Mouse (Mus musculus) adrenal gland, postnatal 0 days (tissue): ENCODE measurements around the gene Lingo3. TPM values are rescaled to one million over a fixed set of nuclear protein-coding genes. Genes with fewer than 3 reads are reported as not detected.

Experiments used
- microRNA-seq: library from miRNA; unstranded; fragments of <30 nt; microRNA quantifications from one replicate; pipeline ENCODE4, GENCODE M21; 2016; ENCODE audit warnings: borderline replicate concordance; ENCODE audit not compliant: insufficient number of aligned reads
- polyA plus RNA-seq: library from polyadenylated mRNA; unstranded; fragments of >200 nt; fragmentation: Nextera tagmentation; extraction: Ambion mirVana; gene quantifications from 2 replicates; pipeline ENCODE4 v1.2.1, GENCODE M21; 2015

Lingo3 gene
- 0.48 and 0.68 TPM in 2 replicates for polyA plus RNA-seq

DNA sequence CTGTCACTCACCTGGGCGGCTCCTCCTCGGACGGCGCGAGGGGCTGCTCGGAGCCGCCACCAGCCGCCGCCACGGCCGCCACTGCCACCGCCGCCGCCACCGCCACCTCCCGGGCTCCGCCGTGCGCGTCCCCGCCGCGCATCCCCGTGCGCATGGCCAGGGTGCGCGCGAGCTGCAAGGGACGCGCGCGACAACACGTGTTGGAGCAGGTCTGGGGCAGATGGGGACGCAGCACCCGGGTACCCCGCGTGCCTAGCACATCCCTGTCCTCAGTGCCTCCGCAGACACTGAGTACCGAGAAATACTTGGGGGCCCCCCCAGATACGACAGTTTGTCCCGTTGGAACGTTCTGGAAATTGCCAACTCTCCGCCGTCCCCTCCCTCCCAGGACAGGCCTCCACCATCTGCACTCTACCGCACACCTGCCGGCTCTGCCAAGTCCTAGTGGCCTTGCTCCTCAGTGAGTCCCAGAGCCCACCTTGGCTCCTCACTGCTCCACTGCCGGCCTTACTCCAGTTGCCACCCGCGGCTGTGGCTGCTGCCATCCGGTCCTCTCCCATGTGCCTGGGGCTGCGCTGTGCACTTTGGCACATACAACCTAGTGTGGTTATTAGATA lies at the start of gene Lingo3:
Gene Lingo3 (minus strand): TSS at position 109 of the 617 bp plus-strand sequence.

DNA sequence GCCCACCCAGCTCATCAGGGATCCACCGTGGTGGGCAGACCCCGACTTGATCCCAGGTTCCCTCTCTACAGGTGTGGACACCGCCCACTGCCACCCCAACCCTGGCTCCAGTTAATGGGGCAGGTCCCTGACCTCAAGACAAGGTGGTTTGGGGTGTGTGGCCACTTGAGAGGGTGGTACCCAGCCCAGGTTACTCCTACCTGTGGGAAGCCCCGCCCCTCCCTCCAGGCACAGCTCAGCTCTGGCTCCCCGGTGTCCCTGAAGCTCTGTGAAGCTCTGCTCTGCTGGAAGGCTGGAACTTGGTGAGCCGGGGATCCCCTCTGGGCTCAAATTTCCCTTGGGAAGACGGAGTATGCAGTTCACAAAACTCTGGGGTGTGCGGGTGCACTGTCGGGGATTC lies 27.7 kb upstream of the Lingo3 start, which contains the start of gene Tmprss9:
Gene Tmprss9 (plus strand): TSS at position 268 of the 400 bp plus-strand sequence.

DNA sequence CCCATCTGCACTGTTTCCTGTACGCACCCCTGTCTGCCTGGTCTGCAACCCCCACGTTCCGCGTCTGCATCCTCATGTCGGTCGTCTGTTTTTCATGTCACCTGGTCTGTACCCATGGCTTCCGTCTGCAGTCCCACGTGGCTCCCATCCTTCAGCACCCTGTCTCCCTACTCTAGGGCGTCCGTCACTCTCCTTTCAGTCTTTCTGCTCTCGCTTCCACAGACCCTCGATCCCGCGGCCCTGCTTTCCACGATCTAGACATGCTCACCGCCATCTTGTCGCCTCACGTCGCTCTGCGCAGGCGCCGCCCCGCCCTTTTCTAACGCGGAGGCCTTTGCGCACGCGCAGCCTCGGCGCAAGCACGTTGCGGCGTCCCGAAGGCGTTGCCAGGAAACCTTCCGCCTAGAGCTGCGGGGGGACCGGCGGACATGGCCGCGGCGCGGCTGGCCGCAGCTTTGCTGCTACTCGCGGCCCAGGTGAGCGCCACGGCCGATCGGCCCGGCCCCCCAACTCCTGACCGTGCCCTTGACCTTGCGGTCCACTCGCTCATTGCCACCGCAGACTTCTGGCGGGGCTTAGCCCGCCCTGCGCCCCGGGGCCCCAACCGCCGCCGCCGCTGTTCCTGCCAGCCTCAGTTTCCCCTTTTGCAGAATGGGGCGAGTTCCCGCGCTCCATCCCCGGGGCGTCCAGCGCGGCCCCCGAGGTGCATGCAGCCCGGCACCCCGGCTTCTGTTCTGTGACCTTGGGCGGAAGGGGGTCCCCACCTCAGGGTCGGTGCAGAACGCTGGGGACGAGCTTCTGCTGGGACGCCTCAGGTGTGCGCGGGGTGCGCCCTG lies 11.3 kb upstream of the Lingo3 start, which contains the start of the genes Lsm7 and Sppl2b:
Gene Lsm7 (minus strand): TSS at position 297 of the 836 bp plus-strand sequence.
Gene Sppl2b (plus strand): TSS at position 363 of the 836 bp plus-strand sequence.

DNA sequence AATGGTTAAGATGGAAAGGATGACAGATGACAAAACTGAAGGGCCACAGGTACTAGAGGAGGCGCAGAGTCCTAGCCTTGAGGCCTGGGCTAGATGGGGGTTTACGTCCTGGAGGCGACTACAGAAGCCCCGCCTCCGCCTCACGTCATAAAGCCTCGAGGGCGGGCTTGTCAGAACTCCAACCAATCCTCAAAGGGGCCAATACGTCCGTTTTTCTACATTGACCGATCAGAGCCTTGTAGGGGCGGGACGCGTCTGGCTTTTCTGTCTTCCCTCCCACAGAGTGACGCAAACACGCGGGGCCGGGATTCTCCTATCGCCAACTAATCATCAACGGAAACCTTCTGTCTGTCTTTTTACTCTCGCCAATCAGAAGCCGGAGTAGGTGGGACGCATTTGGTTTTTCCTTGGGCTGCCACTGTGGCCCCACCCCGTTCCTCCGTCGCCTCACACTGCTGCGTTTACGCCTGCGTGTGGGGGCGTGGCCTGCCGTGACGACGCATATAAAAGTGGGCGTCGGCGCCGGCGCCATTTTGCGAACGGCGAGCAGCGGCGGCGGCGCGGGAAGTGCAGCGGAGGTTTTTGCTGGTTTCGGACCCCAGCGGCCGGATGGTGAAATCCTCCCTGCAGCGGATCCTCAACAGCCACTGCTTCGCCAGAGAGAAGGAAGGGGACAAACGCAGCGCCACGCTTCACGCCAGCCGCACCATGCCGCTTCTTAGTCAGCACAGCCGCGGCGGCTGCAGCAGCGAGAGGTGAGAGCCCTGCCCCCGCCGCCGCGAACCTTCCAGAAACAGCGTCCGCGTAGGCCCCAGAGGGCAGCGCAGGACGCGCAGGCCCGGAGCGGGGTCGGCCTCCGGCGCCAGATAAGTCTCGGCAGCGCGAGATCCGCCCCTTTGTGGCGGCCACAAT lies 17.4 kb downstream of the Lingo3 start, which contains the start of gene Oaz1:
Gene Oaz1 (plus strand): TSS at position 506 of the 912 bp plus-strand sequence.

DNA sequence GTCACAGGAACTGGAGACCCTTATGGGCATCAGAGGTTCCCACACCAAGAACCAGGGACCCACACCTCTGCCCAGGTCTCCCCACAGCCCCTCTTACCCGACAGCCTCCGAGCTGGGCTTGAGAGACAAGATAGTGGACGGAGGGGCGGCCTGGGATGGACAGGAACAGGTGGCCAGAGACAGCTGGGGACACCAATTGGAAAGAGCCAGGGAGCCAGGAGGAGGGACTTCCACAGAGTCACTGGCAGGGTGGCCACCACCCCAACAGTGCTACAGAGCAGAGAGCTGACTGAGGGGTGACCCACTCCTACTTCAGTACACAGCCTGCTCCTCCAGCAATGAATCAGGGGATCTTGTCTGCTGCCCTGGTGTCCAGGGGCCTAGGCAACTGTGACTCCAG lies 30.5 kb downstream of the Lingo3 start, which contains the start of gene Jsrp1:
Gene Jsrp1 (minus strand): TSS at position 133 of the 400 bp plus-strand sequence.

DNA sequence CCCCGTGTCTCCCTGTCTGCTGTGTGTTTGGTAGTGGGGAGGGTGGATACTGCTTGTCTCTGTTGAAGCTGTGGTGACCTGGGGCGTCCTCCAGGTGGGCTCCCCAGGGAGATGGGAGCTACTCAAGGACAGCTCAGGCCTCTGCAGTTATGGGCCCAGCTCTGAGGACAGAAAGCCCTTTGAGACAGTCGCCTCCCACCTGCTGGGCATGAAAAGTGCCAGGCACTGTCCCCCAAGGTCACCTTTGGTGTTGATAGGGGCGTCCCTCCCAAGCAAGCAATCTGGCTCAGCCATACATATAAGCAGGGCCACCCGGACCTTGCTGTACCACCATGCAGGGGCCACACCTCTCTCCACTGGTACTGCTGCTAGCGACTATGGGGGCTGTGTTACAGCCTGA lies 38.9 kb downstream of the Lingo3 start, which contains the start of gene Amh:
Gene Amh (plus strand): TSS at position 328 of the 400 bp plus-strand sequence.

DNA sequence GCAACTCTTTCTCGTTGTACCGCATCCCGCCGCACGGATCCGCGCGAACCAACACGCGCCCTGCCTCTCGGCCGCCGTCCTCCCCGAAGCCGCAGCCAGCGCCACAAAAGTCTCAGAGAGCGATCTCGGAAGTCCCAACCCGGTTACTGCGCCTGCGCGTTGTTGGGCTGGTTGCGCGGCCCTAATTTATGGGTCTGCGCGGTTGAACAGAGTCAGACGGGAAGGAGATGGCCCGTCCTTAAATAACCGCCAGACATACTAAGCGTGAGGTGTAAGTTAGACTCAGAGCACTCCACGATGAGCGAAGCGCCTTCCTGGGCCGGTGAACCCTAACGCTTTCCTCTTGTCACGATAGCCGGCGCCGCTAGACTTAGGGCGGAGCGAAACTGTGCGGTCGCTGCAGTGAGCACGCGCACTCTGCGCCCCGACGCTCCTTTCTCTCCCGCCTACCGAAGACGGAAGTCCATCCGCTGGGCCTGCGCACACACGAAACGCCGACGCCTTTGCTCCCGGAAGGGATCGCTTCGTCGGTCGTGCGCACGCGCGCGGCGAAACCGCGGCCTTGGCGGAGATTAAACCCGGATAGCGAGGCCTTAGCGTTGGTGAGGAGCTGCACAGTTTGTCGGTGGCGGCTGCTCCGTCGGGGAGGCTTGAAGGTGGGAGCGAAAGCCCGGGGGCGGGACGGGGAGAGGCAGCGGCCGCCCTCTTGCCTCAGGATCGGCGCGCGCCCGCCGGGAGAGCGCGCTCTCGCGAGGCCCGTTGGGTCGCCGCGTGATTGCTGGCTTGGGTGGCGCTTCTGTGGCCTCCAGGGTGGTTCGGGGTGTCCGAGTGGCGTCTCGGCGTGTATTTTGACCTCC lies 45.5 kb downstream of the Lingo3 start, which contains the start of the genes Sf3a2 and Plekhj1:
Gene Sf3a2 (plus strand): TSS at position 49 of the 857 bp plus-strand sequence.
Gene Plekhj1 (minus strand): TSS at position 477 of the 857 bp plus-strand sequence.

Small RNA genes lying within 50 kb of the gene (microRNA-seq; reads per million reads assigned to microRNA genes)
- gene Mir1982, result 2.8 reads per million

Other genes starting within 250 kb of the Lingo3 start
- gene Scamp4, start 241.2 kb downstream of the Lingo3 start, polyA plus RNA-seq, result 54.3 and 79.2 TPM in 2 replicates
- gene Adat3, start 241.2 kb downstream of the Lingo3 start, polyA plus RNA-seq, result 1.7 and 4.1 TPM in 2 replicates
- 0.65 and 0.98 TPM in 2 replicates for gene Gm49322, start 238.0 kb downstream of the Lingo3 start, polyA plus RNA-seq
- 102 and 121 TPM in 2 replicates for gene Csnk1g2, start 221.2 kb downstream of the Lingo3 start, polyA plus RNA-seq
- gene Btbd2, start 187.0 kb downstream of the Lingo3 start, polyA plus RNA-seq, result 50.2 and 59.5 TPM in 2 replicates
- gene Mknk2, start 165.9 kb downstream of the Lingo3 start, polyA plus RNA-seq, result 42.1 and 50.3 TPM in 2 replicates
- gene Mob3a, start 142.1 kb downstream of the Lingo3 start, polyA plus RNA-seq, result 18.3 and 26.4 TPM in 2 replicates
- gene Izumo4, start 141.9 kb downstream of the Lingo3 start, polyA plus RNA-seq, result 20.7 and 36.4 TPM in 2 replicates
- gene Ap3d1, start 101.8 kb downstream of the Lingo3 start, polyA plus RNA-seq, result 42.5 and 53.7 TPM in 2 replicates
- gene Dot1l, start 88.8 kb downstream of the Lingo3 start, polyA plus RNA-seq, result 6.1 and 11.7 TPM in 2 replicates
- 40.1 and 44.3 TPM in 2 replicates for gene Sf3a2, start 45.8 kb downstream of the Lingo3 start, polyA plus RNA-seq
- gene Plekhj1, start 45.4 kb downstream of the Lingo3 start, polyA plus RNA-seq, result 108 and 114 TPM in 2 replicates
- gene Amh, start 38.8 kb downstream of the Lingo3 start, polyA plus RNA-seq, result 0.10 and 0.13 TPM in 2 replicates
- gene Jsrp1, start 30.5 kb downstream of the Lingo3 start, polyA plus RNA-seq, result 5.0 and 9.2 TPM in 2 replicates
- 1,421 and 1,451 TPM in 2 replicates for gene Oaz1, start 17.4 kb downstream of the Lingo3 start, polyA plus RNA-seq
- gene Lsm7, start 11.2 kb upstream of the Lingo3 start, polyA plus RNA-seq, result 278 and 372 TPM in 2 replicates
- 18.2 and 30.1 TPM in 2 replicates for gene Sppl2b, start 11.2 kb upstream of the Lingo3 start, polyA plus RNA-seq
- 0.12 and 0.24 TPM in 2 replicates for gene Tmprss9, start 27.8 kb upstream of the Lingo3 start, polyA plus RNA-seq
- 369 and 379 TPM in 2 replicates for gene Timm13, start 56.9 kb upstream of the Lingo3 start, polyA plus RNA-seq
- 8.7 and 10.7 TPM in 2 replicates for gene Lmnb2, start 74.2 kb upstream of the Lingo3 start, polyA plus RNA-seq
- gene Gadd45b, start 86.0 kb upstream of the Lingo3 start, polyA plus RNA-seq, result 14.3 and 17.2 TPM in 2 replicates
- 2.3 and 3.8 TPM in 2 replicates for gene Gng7, start 170.9 kb upstream of the Lingo3 start, polyA plus RNA-seq
- 1.9 and 4.9 TPM in 2 replicates for gene Diras1, start 181.6 kb upstream of the Lingo3 start, polyA plus RNA-seq
- 18.7 and 24.7 TPM in 2 replicates for gene Slc39a3, start 193.4 kb upstream of the Lingo3 start, polyA plus RNA-seq
- 110 and 143 TPM in 2 replicates for gene Sgta, start 216.1 kb upstream of the Lingo3 start, polyA plus RNA-seq
- gene Thop1, start 226.0 kb upstream of the Lingo3 start, polyA plus RNA-seq, result 22.1 and 33.3 TPM in 2 replicates